Mouse (Mus musculus): ENCODE measurements at regions not wholly inside any gene's neighbourhood (a gene's known extent, or its start where the extent isn't known, plus 50 kb on each side); places are given as distances from the start of the nearest gene placed in this dataset.

GRCm38 (mm10) chr2:129942824-129943223 is 69.3 kb upstream of the Tgm3 start:
- no peak for TF ChIP-seq CTCF (IDR thresholded peaks at IDR 0.05; ENCODE audit: low read depth, low read length)
- no peak for TF ChIP-seq POLR2A (IDR thresholded peaks at IDR 0.05; ENCODE audit: borderline replicate concordance, low read depth, low read length)
